Mouse (Mus musculus): ENCODE measurements around the gene Fam120c. TPM values are rescaled to one million over a fixed set of nuclear protein-coding genes. Genes with fewer than 3 reads are reported as not detected.

Fam120c gene
- 9.5 to 10.9 TPM (median 10.3 TPM) in 4 replicates for total RNA-seq (2023; ENCODE audit: inconsistent age)

GRCm38 (mm10) chrX:151343761-151344500 is at the start of gene Fam120c:
Gene Fam120c (plus strand): TSS chrX:151344175.

GRCm38 (mm10) chrX:151520458-151521322 is 176.7 kb downstream of the Fam120c start, which contains the start of gene Phf8:
Gene Phf8 (plus strand): TSS chrX:151520672.

Other genes starting within 250 kb of the Fam120c start
- 34.7 to 40.6 TPM (median 37.1 TPM) in 4 replicates for gene Tsr2, start 247.6 kb upstream of the Fam120c start, total RNA-seq (2023; ENCODE audit: inconsistent age)
- 0.06 TPM in 1 of 4 replicates, not detected in the others for gene Wnk3, start 146.1 kb upstream of the Fam120c start, total RNA-seq (2023; ENCODE audit: inconsistent age)
- gene Phf8, start 176.5 kb downstream of the Fam120c start, total RNA-seq (2023; ENCODE audit: inconsistent age) = 67.3 to 78.8 TPM (median 72.6 TPM) in 4 replicates